Mouse (Mus musculus) stomach, embryonic 16.5 days (tissue): ENCODE results near the gene Dennd4a. TPM values are rescaled to one million over a fixed set of nuclear protein-coding genes. Genes with fewer than 3 reads are reported as not detected.

Experiments used
- ATAC-seq: fragments of 200-750 bp; cut with Nextera tagmentation; 2 replicates; pipeline ENCODE4 v1.8.0; 2017; ENCODE audit warnings: moderate number of reproducible peaks, moderate TSS enrichment; ENCODE audit not compliant: insufficient read depth, low FRiP score
- H3K27ac ChIP-seq: fragments of 300-500 bp; sonication (generic); 2 replicates; pipeline ENCODE4 v1.5.1; 2014; ENCODE audit warnings: low read length
- H3K27me3 ChIP-seq: fragments of 300-500 bp; sonication (generic); 2 replicates; pipeline ENCODE4 v1.6.1; 2014; ENCODE audit warnings: low read length, control low read depth, mixed read lengths; ENCODE audit not compliant: control insufficient read depth, insufficient read depth
- H3K36me3 ChIP-seq: fragments of 300-500 bp; sonication (generic); 2 replicates; pipeline ENCODE4 v1.6.1; 2014; ENCODE audit warnings: low read length; ENCODE audit not compliant: control insufficient read depth, insufficient read depth
- H3K4me1 ChIP-seq: fragments of 300-500 bp; sonication (generic); 2 replicates; pipeline ENCODE4 v1.6.1; 2014; ENCODE audit warnings: low read length, control low read depth, mixed read lengths; ENCODE audit not compliant: control insufficient read depth, insufficient read depth
- H3K4me2 ChIP-seq: fragments of 300-500 bp; sonication (generic); 2 replicates; pipeline ENCODE4 v1.6.1; 2014; ENCODE audit warnings: low read depth, low read length, mixed read lengths
- H3K4me3 ChIP-seq: fragments of 300-500 bp; sonication (generic); replicated peaks from 2 replicates; pipeline ENCODE4 v1.5.1; 2014; ENCODE audit warnings: mild to moderate bottlenecking, low read length
- H3K9ac ChIP-seq: fragments of 300-500 bp; sonication (generic); 2 replicates; pipeline ENCODE4 v1.6.1; 2014; ENCODE audit warnings: low read length
- H3K9me3 ChIP-seq: fragments of 300-500 bp; sonication (generic); replicated peaks from 2 replicates; pipeline ENCODE4 v1.6.1; 2016; ENCODE audit warnings: low read length, control low read depth; ENCODE audit not compliant: control insufficient read depth
- WGBS: fragments of 180-500 bp; shearing (Covaris S2); extraction: QIAGEN DNeasy Blood & Tissue Kit; methylation state at CpG from one replicate; pipeline ENCODE4 v1.1.7; 2014; 5-methylcytosine and 5-hydroxymethylcytosine counted together
- polyA plus RNA-seq: library from polyadenylated mRNA; unstranded; fragments of >200 nt; fragmentation: Nextera tagmentation; extraction: Ambion mirVana; gene quantifications from 2 replicates; pipeline ENCODE4 v1.2.1, GENCODE M21; 2015

Gene Dennd4a
- polyA plus RNA-seq, 1 experiment from 2014 or later = 8.3 TPM

DNA sequence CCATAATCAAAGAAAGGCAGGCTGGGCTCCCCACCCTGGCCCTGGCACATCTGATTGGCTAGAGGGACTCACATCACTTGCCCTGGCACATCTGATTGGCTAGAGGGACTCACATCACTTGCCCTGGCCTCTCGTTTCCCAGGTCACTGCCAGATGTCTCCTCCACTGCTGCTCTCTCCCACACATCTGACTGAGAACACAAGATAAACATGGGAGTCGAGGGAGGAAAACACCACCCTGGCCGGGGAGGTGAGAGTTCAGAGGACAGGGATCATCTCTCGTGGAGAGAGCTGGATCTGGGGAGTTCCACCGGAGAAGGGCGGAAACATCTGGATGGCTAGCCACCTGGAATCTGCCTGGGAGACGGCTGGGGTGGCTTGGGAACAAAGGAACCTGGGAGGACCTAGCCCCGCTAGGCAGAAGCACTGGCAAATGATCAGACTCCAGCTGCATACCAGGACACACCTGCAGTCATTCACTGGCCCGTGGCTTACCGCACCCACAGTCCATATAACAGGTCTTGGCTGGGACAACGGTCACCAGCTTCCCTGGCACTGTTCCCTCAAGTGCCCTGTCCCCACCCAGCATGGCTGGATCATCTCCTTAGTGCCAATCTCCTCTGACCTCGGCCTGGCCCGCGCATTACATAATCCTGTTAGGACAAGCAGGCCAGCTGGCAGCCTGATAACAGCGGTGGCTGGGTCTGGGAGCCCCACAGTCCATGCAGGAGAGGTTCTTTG is 123.0 kb downstream of the Dennd4a start:
- H3K4me3 ChIP-seq = no peak overlapping the region
- H3K9ac ChIP-seq = no peak overlapping the region
- no peaks in the 10 kb centered on the region for H3K36me3 ChIP-seq
- H3K4me2 ChIP-seq = no peak overlapping the region
- H3K27me3 ChIP-seq = no peaks in the 10 kb centered on the region
- H3K9me3 ChIP-seq = no peaks in the 10 kb centered on the region
- peak; percentile 44; the same call in 1 of the 2 replicates for ATAC-seq
- WGBS = 36% methylated on average over 15 of the region's 15 CpGs
- H3K4me1 ChIP-seq = no peaks in the 10 kb centered on the region
- no peak overlapping the region for H3K27ac ChIP-seq

DNA sequence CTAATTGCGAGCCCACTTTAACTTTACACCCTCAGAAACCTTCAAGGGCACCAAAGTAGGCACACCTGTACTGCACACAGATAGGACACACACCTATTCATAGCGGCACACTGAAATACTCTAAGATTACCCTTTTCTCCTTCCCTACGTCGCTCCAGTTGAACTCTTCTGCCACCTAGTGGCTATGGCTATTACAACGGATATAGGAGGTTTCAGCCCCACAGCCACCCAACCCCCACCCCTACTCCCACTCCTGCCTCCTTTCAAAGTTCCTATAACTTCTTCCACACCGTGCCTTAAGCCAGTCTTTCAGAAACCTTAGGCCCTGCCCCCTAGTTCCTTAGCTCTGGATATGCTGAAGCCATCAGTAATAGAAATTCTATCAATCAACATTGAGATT is 125.4 kb downstream of the Dennd4a start:
- Histone ChIP-seq H3K4me1 (0 out of 2 replicates have a peak, but pooled peaks cover 3% of the 10 kb centered on the region), H3K36me3 (no peaks in the 10 kb centered on the region), H3K27me3 (no peaks in the 10 kb centered on the region), H3K4me3 (no peak overlapping the region), H3K4me2 (no peak overlapping the region), H3K27ac (no peak overlapping the region), H3K9me3 (no peaks in the 10 kb centered on the region), H3K9ac (no peak overlapping the region)
- no peak for ATAC-seq
- 6% methylated on average over 6 of the region's 6 CpGs for WGBS

DNA sequence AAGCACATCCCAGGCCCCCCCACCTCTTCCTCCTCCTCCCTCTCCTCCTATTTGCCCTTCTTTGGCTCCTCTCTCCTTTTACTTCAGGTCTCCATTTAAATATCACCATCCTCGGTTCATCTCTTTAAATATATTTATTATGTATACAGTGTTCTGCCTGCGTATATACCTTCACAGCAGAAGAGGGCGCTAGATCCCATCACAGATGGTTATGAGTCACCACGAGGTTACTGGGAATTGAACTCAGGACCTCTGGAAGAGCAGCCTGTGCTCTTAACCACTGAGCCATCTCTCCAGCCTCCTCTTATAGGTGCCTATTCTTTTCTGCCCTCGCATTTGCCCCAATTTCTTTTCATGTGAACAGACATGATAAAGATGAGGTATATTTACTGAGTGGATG is 126.4 kb downstream of the Dennd4a start:
- no peak overlapping the region for H3K4me2 ChIP-seq
- H3K27me3 ChIP-seq = no peaks in the 10 kb centered on the region
- no peak overlapping the region for H3K9ac ChIP-seq
- H3K27ac ChIP-seq = no peak overlapping the region
- 60% methylated on average over 5 of the region's 5 CpGs for WGBS
- no peak for ATAC-seq
- H3K36me3 ChIP-seq = no peaks in the 10 kb centered on the region
- H3K4me3 ChIP-seq = no peak overlapping the region
- no peaks in the 10 kb centered on the region for H3K9me3 ChIP-seq
- H3K4me1 ChIP-seq = 0 out of 2 replicates have a peak, but pooled peaks cover 3% of the 10 kb centered on the region

DNA sequence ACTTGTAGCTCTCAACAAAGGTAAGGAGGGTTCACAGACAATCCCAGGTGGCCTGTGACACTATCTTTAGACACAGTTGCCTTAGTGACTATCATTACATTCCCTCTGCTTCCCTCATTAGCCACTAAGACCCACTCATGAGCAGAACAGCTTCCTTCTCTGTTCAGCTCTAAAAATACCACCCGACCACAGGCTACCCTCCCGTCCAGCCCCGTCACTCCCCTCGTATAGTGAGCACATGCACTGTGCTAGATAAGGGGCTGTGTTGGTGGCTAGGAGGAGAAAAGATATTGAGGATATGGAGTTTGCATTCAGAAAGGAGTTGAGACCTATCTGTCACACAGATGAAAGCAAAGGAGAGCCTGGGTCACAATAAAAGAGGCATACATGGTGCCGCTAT is 127.4 kb downstream of the Dennd4a start:
- no peak for ATAC-seq
- H3K27me3 ChIP-seq = 0 out of 2 replicates have a peak, but pooled peaks cover 4% of the 10 kb centered on the region
- no peak overlapping the region for H3K4me3 ChIP-seq
- H3K4me2 ChIP-seq = no peak overlapping the region
- WGBS = 73% methylated on average over 5 of the region's 5 CpGs
- no peak overlapping the region for H3K27ac ChIP-seq
- no peaks in the 10 kb centered on the region for H3K36me3 ChIP-seq
- no peak overlapping the region for H3K9ac ChIP-seq
- H3K9me3 ChIP-seq = no peaks in the 10 kb centered on the region
- H3K4me1 ChIP-seq = 0 out of 2 replicates have a peak, but pooled peaks cover 3% of the 10 kb centered on the region

DNA sequence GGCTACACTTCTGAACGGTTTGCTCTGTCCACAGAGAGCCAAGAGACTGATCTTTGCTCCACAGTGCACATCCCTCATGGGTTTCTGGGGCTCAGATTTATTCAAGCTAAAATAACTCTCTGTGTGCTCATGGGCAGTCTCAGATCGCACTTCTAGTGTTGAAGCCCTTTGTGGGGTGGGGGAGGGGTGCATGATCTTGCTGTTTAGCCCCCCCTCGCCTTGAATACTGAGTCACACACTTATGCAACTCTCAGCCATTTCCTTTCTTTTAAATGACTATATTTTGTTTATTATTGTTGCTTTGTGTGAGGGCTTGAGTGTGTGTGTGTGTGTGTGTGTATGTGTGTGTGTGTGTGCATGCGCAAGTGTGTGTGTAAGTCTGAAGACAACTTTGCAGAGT is 128.1 kb downstream of the Dennd4a start:
- WGBS = 50% methylated on average over 4 of the region's 4 CpGs
- no peak overlapping the region for H3K9ac ChIP-seq
- H3K27me3 ChIP-seq = 0 out of 2 replicates have a peak, but pooled peaks cover 5% of the 10 kb centered on the region
- H3K27ac ChIP-seq = no peak overlapping the region
- ATAC-seq = no peak
- no peak overlapping the region for H3K4me3 ChIP-seq
- H3K36me3 ChIP-seq = no peaks in the 10 kb centered on the region
- no peak overlapping the region for H3K4me2 ChIP-seq
- no peaks in the 10 kb centered on the region for H3K9me3 ChIP-seq
- 0 out of 2 replicates have a peak, but pooled peaks cover 3% of the 10 kb centered on the region for H3K4me1 ChIP-seq

DNA sequence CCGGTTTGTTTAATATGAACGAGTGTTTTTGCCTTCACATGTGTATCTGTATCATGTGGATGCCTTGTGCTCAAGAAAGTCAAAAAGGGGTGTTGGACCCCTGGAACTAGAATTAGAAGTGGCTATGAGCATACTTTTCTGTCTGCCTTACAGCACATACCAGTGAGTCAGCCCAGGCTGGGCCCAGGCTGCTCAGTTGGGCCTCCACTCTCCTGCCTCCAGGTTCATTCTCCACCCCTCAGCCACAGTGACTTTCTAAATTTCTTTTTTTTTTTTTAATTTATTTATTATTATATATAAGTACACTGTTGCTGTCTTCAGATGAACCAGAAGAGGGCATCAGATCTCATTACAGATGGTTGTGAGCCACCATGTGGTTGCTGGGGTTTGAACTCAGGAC is 128.7 kb downstream of the Dennd4a start:
- WGBS = 86% methylated on average over 2 of the region's 2 CpGs
- Histone ChIP-seq H3K27ac (no peak overlapping the region), H3K4me2 (no peak overlapping the region), H3K4me3 (no peak overlapping the region), H3K27me3 (0 out of 2 replicates have a peak, but pooled peaks cover 5% of the 10 kb centered on the region), H3K4me1 (0 out of 2 replicates have a peak, but pooled peaks cover 3% of the 10 kb centered on the region), H3K36me3 (no peaks in the 10 kb centered on the region), H3K9me3 (no peaks in the 10 kb centered on the region), H3K9ac (no peak overlapping the region)
- ATAC-seq = no peak

DNA sequence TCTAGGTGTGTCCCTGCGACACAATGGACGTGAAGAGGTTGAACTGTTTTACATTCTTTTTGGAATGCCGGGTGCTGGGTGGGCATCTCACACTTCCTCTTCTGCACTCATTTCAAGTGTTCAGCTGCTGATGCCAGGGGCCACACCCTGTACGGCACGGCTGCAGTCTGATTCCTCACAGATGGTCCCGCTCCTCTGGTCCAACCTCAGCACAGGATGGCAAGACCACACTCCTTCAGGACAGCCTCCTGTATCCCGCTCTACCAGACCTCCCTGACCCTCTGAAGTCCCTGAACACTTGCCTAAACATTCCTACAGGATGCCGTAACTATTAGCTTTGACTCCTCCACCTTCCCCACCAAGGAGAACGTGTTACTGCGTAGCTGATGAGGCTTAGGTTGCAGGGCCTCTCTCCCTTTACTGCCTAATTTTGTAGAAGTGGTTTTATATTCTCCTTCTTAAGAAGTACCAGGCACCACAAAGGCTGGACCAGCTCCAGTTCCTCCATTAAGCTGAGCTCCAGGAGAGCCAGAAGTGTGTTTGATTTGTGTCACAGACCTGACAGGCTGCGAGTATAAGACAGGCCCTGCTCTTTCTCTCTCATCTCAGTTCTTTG is 129.7 kb downstream of the Dennd4a start:
- Histone ChIP-seq H3K27ac (peak overlapping the region; percentile 61), H3K27me3 (0 out of 2 replicates have a peak, but pooled peaks cover 5% of the 10 kb centered on the region), H3K36me3 (no peaks in the 10 kb centered on the region), H3K4me1 (0 out of 2 replicates have a peak, but pooled peaks cover 3% of the 10 kb centered on the region), H3K9ac (no peak overlapping the region), H3K4me2 (no peak overlapping the region), H3K9me3 (no peaks in the 10 kb centered on the region), H3K4me3 (no peak overlapping the region)
- WGBS = 54% methylated on average over 11 of the region's 11 CpGs
- ATAC-seq = peak; percentile 61

DNA sequence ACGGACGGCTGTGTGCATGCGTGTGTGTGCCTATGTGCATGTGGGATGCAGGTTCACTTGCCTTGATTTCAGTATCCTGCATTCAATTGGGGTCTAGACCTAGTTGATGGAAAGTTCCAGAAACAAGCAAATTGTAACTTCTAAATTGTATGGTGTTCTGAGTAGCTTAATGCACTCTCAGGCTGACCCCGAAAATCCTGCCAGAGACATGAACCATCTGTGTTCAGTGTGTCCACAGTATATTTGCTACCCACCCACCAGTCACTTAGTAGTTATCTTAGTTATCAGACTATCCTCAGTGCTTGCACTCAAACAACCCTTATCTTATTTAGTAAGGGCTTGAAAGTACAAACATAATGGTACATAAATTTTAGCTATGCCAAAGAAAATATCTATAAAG is 130.5 kb downstream of the Dennd4a start:
- H3K4me2 ChIP-seq = no peak overlapping the region
- no peak for ATAC-seq
- H3K9me3 ChIP-seq = no peaks in the 10 kb centered on the region
- no peak overlapping the region for H3K9ac ChIP-seq
- H3K27me3 ChIP-seq = 0 out of 2 replicates have a peak, but pooled peaks cover 5% of the 10 kb centered on the region
- no peaks in the 10 kb centered on the region for H3K36me3 ChIP-seq
- WGBS = 69% methylated on average over 4 of the region's 4 CpGs
- H3K27ac ChIP-seq = peak overlapping the region; percentile 61
- 0 out of 2 replicates have a peak, but pooled peaks cover 3% of the 10 kb centered on the region for H3K4me1 ChIP-seq
- H3K4me3 ChIP-seq = no peak overlapping the region

DNA sequence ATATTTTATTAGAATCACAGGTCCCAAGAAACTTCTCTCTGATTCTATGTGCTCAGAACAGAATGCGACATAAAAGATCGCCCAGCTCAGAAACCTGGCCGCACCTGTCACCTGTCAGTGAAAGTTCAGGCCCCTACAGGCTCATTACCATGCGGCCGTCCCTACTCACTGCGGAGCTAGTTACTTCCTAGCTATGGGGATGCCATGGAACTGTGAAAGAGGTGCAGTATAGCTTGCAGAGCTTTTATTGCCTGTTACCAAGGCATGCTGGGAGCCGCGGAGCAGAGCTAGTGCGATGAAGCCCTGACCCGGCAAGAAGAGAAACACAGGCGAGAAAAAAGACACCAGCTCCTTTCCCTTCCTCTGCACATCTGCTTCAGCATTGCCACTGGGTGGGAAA is 132.9 kb downstream of the Dennd4a start:
- H3K9me3 ChIP-seq = no peaks in the 10 kb centered on the region
- H3K4me1 ChIP-seq = 0 out of 2 replicates have a peak, but pooled peaks cover 3% of the 10 kb centered on the region
- no peak overlapping the region for H3K4me3 ChIP-seq
- H3K4me2 ChIP-seq = no peak overlapping the region
- H3K27ac ChIP-seq = no peak overlapping the region
- WGBS = 33% methylated on average over 11 of the region's 11 CpGs
- H3K36me3 ChIP-seq = no peaks in the 10 kb centered on the region
- H3K9ac ChIP-seq = no peak overlapping the region
- H3K27me3 ChIP-seq = 0 out of 2 replicates have a peak, but pooled peaks cover 7% of the 10 kb centered on the region
- ATAC-seq = no peak
